Mouse (Mus musculus) forebrain, embryonic 16.5 days (tissue): ENCODE results near the gene Sestd1. TPM values are rescaled to one million over a fixed set of nuclear protein-coding genes. Genes with fewer than 3 reads are reported as not detected.

Source experiments
- ATAC-seq: fragments of 200-750 bp; cut with Nextera tagmentation; 2 replicates; pipeline ENCODE4 v1.8.0; 2017; ENCODE audit warnings: mild to moderate bottlenecking, moderate library complexity
- H3K27ac ChIP-seq: fragments of 300-500 bp; sonication (generic); 2 replicates; pipeline ENCODE4 v1.5.1; 2014; ENCODE audit warnings: low read length, control low read depth
- H3K27me3 ChIP-seq: fragments of 300-500 bp; sonication (generic); replicated peaks from 2 replicates; pipeline ENCODE4 v1.6.1; 2014; ENCODE audit warnings: low read length; ENCODE audit not compliant: control insufficient read depth, insufficient read depth
- H3K36me3 ChIP-seq: fragments of 300-500 bp; sonication (generic); 2 replicates; pipeline ENCODE4 v1.6.1; 2014; ENCODE audit not compliant: control insufficient read depth, insufficient read depth
- H3K4me1 ChIP-seq: fragments of 300-500 bp; sonication (generic); replicated peaks from 2 replicates; pipeline ENCODE4 v1.6.1; 2014; ENCODE audit warnings: low read length; ENCODE audit not compliant: control insufficient read depth, insufficient read depth
- H3K4me2 ChIP-seq: fragments of 300-500 bp; sonication (generic); 2 replicates; pipeline ENCODE4 v1.6.1; 2014; ENCODE audit warnings: mild to moderate bottlenecking, low read length, control low read depth
- H3K4me3 ChIP-seq: fragments of 300-500 bp; sonication (generic); replicated peaks from 2 replicates; pipeline ENCODE4 v1.5.1; 2014; ENCODE audit warnings: mild to moderate bottlenecking, low read length, control low read depth
- H3K9ac ChIP-seq: fragments of 300-500 bp; sonication (generic); replicated peaks from 2 replicates; pipeline ENCODE4 v1.6.1; 2014; ENCODE audit warnings: low read depth, low read length, control low read depth
- H3K9me3 ChIP-seq: fragments of 300-500 bp; sonication (generic); 2 replicates; pipeline ENCODE4 v1.6.1; 2016; ENCODE audit warnings: low read length; ENCODE audit not compliant: control insufficient read depth
- WGBS: fragments of 180-500 bp; shearing (Covaris S2); extraction: QIAGEN DNeasy Blood & Tissue Kit; methylation state at CpG from one replicate; pipeline ENCODE4 v1.1.7; 2014; 5-methylcytosine and 5-hydroxymethylcytosine counted together
- polyA plus RNA-seq: library from polyadenylated mRNA; unstranded; fragments of >200 nt; fragmentation: Nextera tagmentation; extraction: Ambion mirVana; gene quantifications from 2 replicates; pipeline ENCODE4 v1.2.1, GENCODE M21; 2015

The Sestd1 gene
- polyA plus RNA-seq, 1 experiment from 2014 or later: 38.4 TPM

DNA sequence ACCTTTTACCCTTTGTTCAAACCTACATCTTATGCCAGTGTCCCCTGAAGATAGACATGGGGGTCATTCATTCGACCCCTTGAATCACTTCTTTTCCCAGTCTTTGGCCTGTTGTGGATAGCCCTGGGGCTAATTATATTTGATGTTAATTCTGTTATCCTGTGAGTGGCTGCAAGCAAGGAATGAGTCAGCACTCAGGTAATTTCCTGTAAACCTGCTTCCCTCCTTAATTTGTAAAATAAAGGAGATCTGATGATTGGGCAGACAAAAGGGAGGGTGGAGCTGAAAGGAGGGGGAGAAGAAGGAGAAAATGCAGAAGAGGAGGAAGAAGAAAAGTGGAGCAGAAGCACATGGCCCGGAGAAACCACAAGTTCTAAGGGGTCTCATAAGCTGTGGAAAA lies 133.4 kb downstream of the Sestd1 start:
- no peak for ATAC-seq
- H3K4me1 ChIP-seq: peaks cover 15% of the 10 kb centered on the region
- WGBS: 77% methylated on average over 2 of the region's 2 CpGs
- H3K27ac ChIP-seq: no peak overlapping the region
- H3K9ac ChIP-seq: no peak overlapping the region
- H3K27me3 ChIP-seq: no peaks in the 10 kb centered on the region
- no peak overlapping the region for H3K4me3 ChIP-seq
- H3K4me2 ChIP-seq: no peak overlapping the region
- no peaks in the 10 kb centered on the region for H3K36me3 ChIP-seq
- no peaks in the 10 kb centered on the region for H3K9me3 ChIP-seq

DNA sequence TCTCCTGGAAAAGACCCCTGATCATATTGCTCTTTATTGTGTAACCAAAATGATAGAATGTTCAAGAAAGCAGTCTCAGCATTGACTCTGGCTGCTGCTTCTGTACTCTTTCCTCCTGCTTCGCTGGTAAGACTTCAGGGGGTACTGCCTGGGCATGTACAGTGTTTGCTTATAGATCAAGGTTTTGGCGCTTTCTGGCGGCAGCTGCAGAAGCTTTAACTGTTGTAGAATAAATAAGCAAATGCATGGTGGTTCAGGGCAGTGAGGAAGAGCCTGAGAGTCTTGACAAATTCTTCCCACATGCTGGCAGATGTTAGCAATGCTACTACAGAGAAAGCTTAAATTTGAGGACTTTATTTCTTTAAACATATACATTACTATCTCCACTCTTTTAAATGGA lies 134.1 kb downstream of the Sestd1 start:
- no peak overlapping the region for H3K9ac ChIP-seq
- 72% methylated on average over 3 of the region's 3 CpGs for WGBS
- no peak overlapping the region for H3K4me2 ChIP-seq
- no peaks in the 10 kb centered on the region for H3K36me3 ChIP-seq
- H3K27me3 ChIP-seq: no peaks in the 10 kb centered on the region
- H3K9me3 ChIP-seq: no peaks in the 10 kb centered on the region
- H3K4me1 ChIP-seq: peaks cover 15% of the 10 kb centered on the region
- no peak overlapping the region for H3K4me3 ChIP-seq
- no peak overlapping the region for H3K27ac ChIP-seq
- ATAC-seq: no peak

DNA sequence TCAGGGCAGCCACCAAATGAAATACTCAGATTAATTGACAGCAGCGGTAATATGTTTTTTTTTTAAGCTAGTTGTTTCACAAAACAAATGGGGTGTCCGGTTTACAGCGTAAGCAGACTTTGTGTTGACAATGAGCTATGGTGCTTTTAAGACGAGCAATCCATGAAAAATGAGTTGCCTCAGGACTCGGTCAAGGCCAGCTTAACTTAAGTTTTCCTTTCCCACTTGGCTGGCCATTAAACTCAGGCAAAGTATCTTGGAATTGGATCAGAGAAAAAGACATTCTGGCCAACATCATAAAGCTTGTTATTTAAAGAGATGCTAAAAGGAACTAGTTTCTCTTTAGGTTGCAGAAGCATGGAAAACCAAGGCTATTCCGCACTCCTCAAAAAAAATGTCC lies 136.9 kb downstream of the Sestd1 start:
- no peak for ATAC-seq
- Histone ChIP-seq H3K27ac (no peak overlapping the region), H3K4me3 (no peak overlapping the region), H3K4me2 (no peak overlapping the region), H3K9me3 (no peaks in the 10 kb centered on the region), H3K9ac (no peak overlapping the region), H3K4me1 (peaks cover 6% of the 10 kb centered on the region), H3K36me3 (no peaks in the 10 kb centered on the region), H3K27me3 (no peaks in the 10 kb centered on the region)
- WGBS: 71% methylated on average over 6 of the region's 6 CpGs

DNA sequence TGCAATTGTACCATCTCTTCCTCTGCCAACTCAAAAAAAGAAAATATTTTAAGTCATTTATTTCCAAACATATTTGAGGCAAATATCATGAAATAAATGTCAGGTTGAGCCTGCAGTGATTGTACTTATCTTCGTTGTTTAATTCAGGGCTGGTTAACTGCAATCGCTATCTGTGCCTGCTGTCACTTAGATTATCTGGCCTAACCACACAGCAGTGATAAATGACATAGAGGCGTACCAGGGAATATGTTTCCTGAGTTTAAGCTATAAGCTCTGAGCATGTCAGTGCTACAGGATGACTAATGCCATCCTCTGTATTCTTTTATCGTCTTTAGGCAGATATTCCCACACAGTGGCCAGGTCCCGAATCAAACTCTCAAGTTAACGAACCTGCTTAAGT lies 141.5 kb downstream of the Sestd1 start:
- H3K9ac ChIP-seq: no peak overlapping the region
- peaks cover 2% of the 10 kb centered on the region; the same call in 1 of the 2 replicates for H3K4me1 ChIP-seq
- ATAC-seq: no peak
- no peaks in the 10 kb centered on the region for H3K36me3 ChIP-seq
- WGBS: 90% methylated on average over 6 of the region's 6 CpGs
- H3K9me3 ChIP-seq: no peaks in the 10 kb centered on the region
- H3K4me2 ChIP-seq: no peak overlapping the region
- H3K27ac ChIP-seq: no peak overlapping the region
- H3K27me3 ChIP-seq: no peaks in the 10 kb centered on the region
- H3K4me3 ChIP-seq: no peak overlapping the region

DNA sequence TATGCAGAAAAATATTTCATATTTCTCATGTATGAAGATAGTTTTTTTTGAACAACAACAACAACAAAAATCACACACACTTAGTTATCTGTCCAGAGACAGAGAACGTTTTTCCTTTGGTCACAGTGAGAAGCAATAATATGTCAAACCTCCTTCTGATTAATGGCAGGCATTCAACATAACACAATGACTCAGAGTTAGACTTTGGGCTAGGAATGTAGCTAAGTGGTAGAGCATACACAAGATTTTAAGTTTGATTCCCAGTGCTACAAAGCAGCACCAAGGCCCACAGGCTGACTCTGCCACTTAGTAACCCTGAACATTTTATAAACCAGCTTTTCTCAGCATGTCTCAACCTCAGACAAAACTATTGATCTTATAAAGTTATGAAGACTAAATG lies 145.5 kb downstream of the Sestd1 start:
- Histone ChIP-seq H3K4me2 (no peak overlapping the region), H3K27ac (no peak overlapping the region), H3K27me3 (no peaks in the 10 kb centered on the region), H3K9me3 (no peaks in the 10 kb centered on the region), H3K9ac (no peak overlapping the region), H3K4me1 (no peaks in the 10 kb centered on the region), H3K36me3 (no peaks in the 10 kb centered on the region), H3K4me3 (no peak overlapping the region)
- ATAC-seq: no peak
- WGBS: 59% methylated on average over 1 of the region's 1 CpGs

DNA sequence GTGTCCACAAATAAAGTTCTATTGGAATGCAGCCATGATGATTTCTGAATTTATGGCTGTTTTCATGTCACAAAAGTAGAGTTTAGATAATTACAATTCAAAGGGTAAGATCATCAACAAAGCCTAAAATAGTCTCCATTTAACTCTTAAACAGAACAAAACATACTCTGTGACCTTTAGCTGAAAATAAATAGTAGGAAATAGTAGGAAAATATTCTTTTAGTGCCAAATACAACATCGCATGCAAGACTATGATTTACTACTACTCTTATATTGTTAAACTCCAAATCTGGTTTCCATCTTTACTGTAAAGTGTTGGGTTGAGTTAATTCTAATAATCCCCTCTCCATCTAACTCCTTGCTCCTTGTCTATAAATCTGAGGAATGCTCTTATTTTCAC lies 147.0 kb downstream of the Sestd1 start:
- H3K27ac ChIP-seq: no peak overlapping the region
- no peaks in the 10 kb centered on the region for H3K4me1 ChIP-seq
- H3K4me3 ChIP-seq: no peak overlapping the region
- H3K9me3 ChIP-seq: no peaks in the 10 kb centered on the region
- ATAC-seq: no peak
- no peak overlapping the region for H3K9ac ChIP-seq
- no peaks in the 10 kb centered on the region for H3K36me3 ChIP-seq
- no peaks in the 10 kb centered on the region for H3K27me3 ChIP-seq
- WGBS: 97% methylated on average over 1 of the region's 1 CpGs
- no peak overlapping the region for H3K4me2 ChIP-seq

Other genes with a start within 250 kb of the Sestd1 start
- gene Ccdc141, start 110.0 kb downstream of the Sestd1 start, polyA plus RNA-seq: 4.8 and 6.1 TPM in 2 replicates